Mouse (Mus musculus) frontal cortex, postnatal 10 days (tissue): ENCODE data around the gene Rsph14.

Source experiments
- DNase-seq, 2 experiments: peaks; one replicate each; pipeline ENCODE4 v3.0.0; 2022; ENCODE audit warnings: low spot score in 2 of 2, mixed read lengths in 1 of 2

Gene Rsph14

GRCm38 (mm10) chr10:74933548-74934190 is 98.7 kb downstream of the Rsph14 start:
- peak in 1 of 2 experiments; percentile 11 for DNase-seq

GRCm38 (mm10) chr10:74932487-74932886 is 99.9 kb downstream of the Rsph14 start:
- peak in 1 of 2 experiments; percentile 4 for DNase-seq

GRCm38 (mm10) chr10:74931631-74932030 is 100.8 kb downstream of the Rsph14 start:
- DNase-seq = no peak

GRCm38 (mm10) chr10:74930541-74930940 is 101.8 kb downstream of the Rsph14 start:
- DNase-seq = no peak

GRCm38 (mm10) chr10:74929578-74929977 is 102.8 kb downstream of the Rsph14 start:
- DNase-seq = no peak

- no peak for DNase-seq
Measured at GRCm38 (mm10) chr10:74928276-74928675, 104.1 kb downstream of the Rsph14 start.

- DNase-seq = peak in 1 of 2 experiments; percentile 60
Measured at GRCm38 (mm10) chr10:74925324-74925723, 107.1 kb downstream of the Rsph14 start.

GRCm38 (mm10) chr10:74924274-74924673 is 108.1 kb downstream of the Rsph14 start:
- DNase-seq = no peak

GRCm38 (mm10) chr10:74922763-74923162 is 109.6 kb downstream of the Rsph14 start:
- DNase-seq = peak; percentile 51 to 55

- DNase-seq = no peak
Measured at GRCm38 (mm10) chr10:74921614-74922013, 110.8 kb downstream of the Rsph14 start.

- peak in 1 of 2 experiments; percentile 73 for DNase-seq
Measured at GRCm38 (mm10) chr10:74920853-74921567, 111.4 kb downstream of the Rsph14 start.

GRCm38 (mm10) chr10:74919277-74919676 is 113.1 kb downstream of the Rsph14 start:
- no peak for DNase-seq

- no peak for DNase-seq
Measured at GRCm38 (mm10) chr10:74908431-74908830, 124.0 kb downstream of the Rsph14 start.
